Mouse (Mus musculus): ENCODE data around the gene Lbhd2.

Lbhd2 gene

GRCm38 (mm10) chr12:111406622-111407021 is at the start of gene Lbhd2:
TSS of gene Lbhd2 (plus strand) at chr12:111406809.
- Histone ChIP-seq H3K36me3 (ENCODE audit: control insufficient read depth, insufficient read depth, low read length, poor library complexity, severe bottlenecking) (no peaks in the 10 kb centered on the region), H3K27me3 (ENCODE audit: control insufficient read depth, insufficient read depth, low read length, poor library complexity, severe bottlenecking) (no peaks in the 10 kb centered on the region)
- DNase-seq (ENCODE audit: low read depth, low spot score): no peak

- H3K27me3 ChIP-seq (ENCODE audit: control insufficient read depth, insufficient read depth, low read length, poor library complexity, severe bottlenecking): no peaks in the 10 kb centered on the region
- DNase-seq (ENCODE audit: low read depth, low spot score): no peak
- no peaks in the 10 kb centered on the region for H3K36me3 ChIP-seq (ENCODE audit: control insufficient read depth, insufficient read depth, low read length, poor library complexity, severe bottlenecking)
Observed at GRCm38 (mm10) chr12:111360671-111361070, 45.9 kb upstream of the Lbhd2 start.

GRCm38 (mm10) chr12:111361319-111362098 is 45.1 kb upstream of the Lbhd2 start:
- Histone ChIP-seq H3K27me3 (ENCODE audit: control insufficient read depth, insufficient read depth, low read length, poor library complexity, severe bottlenecking) (no peaks in the 10 kb centered on the region), H3K36me3 (ENCODE audit: control insufficient read depth, insufficient read depth, low read length, poor library complexity, severe bottlenecking) (no peaks in the 10 kb centered on the region)
- no peak for DNase-seq (ENCODE audit: low read depth, low spot score)

- H3K36me3 ChIP-seq (ENCODE audit: control insufficient read depth, insufficient read depth, low read length, poor library complexity, severe bottlenecking): no peaks in the 10 kb centered on the region
- no peaks in the 10 kb centered on the region for H3K27me3 ChIP-seq (ENCODE audit: control insufficient read depth, insufficient read depth, low read length, poor library complexity, severe bottlenecking)
- DNase-seq (ENCODE audit: low read depth, low spot score): no peak
Observed at GRCm38 (mm10) chr12:111364234-111364633, 42.4 kb upstream of the Lbhd2 start.

- no peak for DNase-seq (ENCODE audit: low read depth, low spot score)
- H3K27me3 ChIP-seq (ENCODE audit: control insufficient read depth, insufficient read depth, low read length, poor library complexity, severe bottlenecking): no peaks in the 10 kb centered on the region
- no peaks in the 10 kb centered on the region for H3K36me3 ChIP-seq (ENCODE audit: control insufficient read depth, insufficient read depth, low read length, poor library complexity, severe bottlenecking)
Observed at GRCm38 (mm10) chr12:111367065-111367464, 39.5 kb upstream of the Lbhd2 start.

- H3K36me3 ChIP-seq (ENCODE audit: control insufficient read depth, insufficient read depth, low read length, poor library complexity, severe bottlenecking): no peaks in the 10 kb centered on the region
- no peaks in the 10 kb centered on the region for H3K27me3 ChIP-seq (ENCODE audit: control insufficient read depth, insufficient read depth, low read length, poor library complexity, severe bottlenecking)
- DNase-seq (ENCODE audit: low read depth, low spot score): no peak
Observed at GRCm38 (mm10) chr12:111370249-111370648, 36.4 kb upstream of the Lbhd2 start.

- no peaks in the 10 kb centered on the region for H3K27me3 ChIP-seq (ENCODE audit: control insufficient read depth, insufficient read depth, low read length, poor library complexity, severe bottlenecking)
- H3K36me3 ChIP-seq (ENCODE audit: control insufficient read depth, insufficient read depth, low read length, poor library complexity, severe bottlenecking): no peaks in the 10 kb centered on the region
- no peak for DNase-seq (ENCODE audit: low read depth, low spot score)
Observed at GRCm38 (mm10) chr12:111371905-111372304, 34.7 kb upstream of the Lbhd2 start.

GRCm38 (mm10) chr12:111373411-111373810 is 33.2 kb upstream of the Lbhd2 start:
- no peak for DNase-seq (ENCODE audit: low read depth, low spot score)
- no peaks in the 10 kb centered on the region for H3K27me3 ChIP-seq (ENCODE audit: control insufficient read depth, insufficient read depth, low read length, poor library complexity, severe bottlenecking)
- no peaks in the 10 kb centered on the region for H3K36me3 ChIP-seq (ENCODE audit: control insufficient read depth, insufficient read depth, low read length, poor library complexity, severe bottlenecking)

- DNase-seq (ENCODE audit: low read depth, low spot score): no peak
- Histone ChIP-seq H3K36me3 (ENCODE audit: control insufficient read depth, insufficient read depth, low read length, poor library complexity, severe bottlenecking) (no peaks in the 10 kb centered on the region), H3K27me3 (ENCODE audit: control insufficient read depth, insufficient read depth, low read length, poor library complexity, severe bottlenecking) (no peaks in the 10 kb centered on the region)
Observed at GRCm38 (mm10) chr12:111374727-111375126, 31.9 kb upstream of the Lbhd2 start.

GRCm38 (mm10) chr12:111375559-111375958 is 31.1 kb upstream of the Lbhd2 start:
- Histone ChIP-seq H3K27me3 (ENCODE audit: control insufficient read depth, insufficient read depth, low read length, poor library complexity, severe bottlenecking) (no peaks in the 10 kb centered on the region), H3K36me3 (ENCODE audit: control insufficient read depth, insufficient read depth, low read length, poor library complexity, severe bottlenecking) (no peaks in the 10 kb centered on the region)
- no peak for DNase-seq (ENCODE audit: low read depth, low spot score)

- DNase-seq (ENCODE audit: low read depth, low spot score): no peak
- H3K27me3 ChIP-seq (ENCODE audit: control insufficient read depth, insufficient read depth, low read length, poor library complexity, severe bottlenecking): no peaks in the 10 kb centered on the region
- no peaks in the 10 kb centered on the region for H3K36me3 ChIP-seq (ENCODE audit: control insufficient read depth, insufficient read depth, low read length, poor library complexity, severe bottlenecking)
Observed at GRCm38 (mm10) chr12:111376053-111376452, 30.6 kb upstream of the Lbhd2 start.

- H3K27me3 ChIP-seq (ENCODE audit: control insufficient read depth, insufficient read depth, low read length, poor library complexity, severe bottlenecking): no peaks in the 10 kb centered on the region
- no peaks in the 10 kb centered on the region for H3K36me3 ChIP-seq (ENCODE audit: control insufficient read depth, insufficient read depth, low read length, poor library complexity, severe bottlenecking)
- DNase-seq (ENCODE audit: low read depth, low spot score): no peak
Observed at GRCm38 (mm10) chr12:111376826-111377331, 29.7 kb upstream of the Lbhd2 start.

GRCm38 (mm10) chr12:111377376-111377973 is 29.1 kb upstream of the Lbhd2 start, which contains the start of gene Cdc42bpb:
TSS of gene Cdc42bpb (minus strand) at chr12:111377718.
- Histone ChIP-seq H3K36me3 (ENCODE audit: control insufficient read depth, insufficient read depth, low read length, poor library complexity, severe bottlenecking) (no peaks in the 10 kb centered on the region), H3K27me3 (ENCODE audit: control insufficient read depth, insufficient read depth, low read length, poor library complexity, severe bottlenecking) (no peaks in the 10 kb centered on the region)
- DNase-seq (ENCODE audit: low read depth, low spot score): peak; percentile 60

- H3K36me3 ChIP-seq (ENCODE audit: control insufficient read depth, insufficient read depth, low read length, poor library complexity, severe bottlenecking): no peaks in the 10 kb centered on the region
- no peaks in the 10 kb centered on the region for H3K27me3 ChIP-seq (ENCODE audit: control insufficient read depth, insufficient read depth, low read length, poor library complexity, severe bottlenecking)
- DNase-seq (ENCODE audit: low read depth, low spot score): no peak
Observed at GRCm38 (mm10) chr12:111377986-111378490, 28.6 kb upstream of the Lbhd2 start.

- Histone ChIP-seq H3K36me3 (ENCODE audit: control insufficient read depth, insufficient read depth, low read length, poor library complexity, severe bottlenecking) (no peaks in the 10 kb centered on the region), H3K27me3 (ENCODE audit: control insufficient read depth, insufficient read depth, low read length, poor library complexity, severe bottlenecking) (no peaks in the 10 kb centered on the region)
- no peak for DNase-seq (ENCODE audit: low read depth, low spot score)
Observed at GRCm38 (mm10) chr12:111378812-111379211, 27.8 kb upstream of the Lbhd2 start.

All from splenic B cell, adult 2 months (primary cell).